Mouse (Mus musculus): ENCODE data around the gene Plac1.

Plac1 gene

DNA sequence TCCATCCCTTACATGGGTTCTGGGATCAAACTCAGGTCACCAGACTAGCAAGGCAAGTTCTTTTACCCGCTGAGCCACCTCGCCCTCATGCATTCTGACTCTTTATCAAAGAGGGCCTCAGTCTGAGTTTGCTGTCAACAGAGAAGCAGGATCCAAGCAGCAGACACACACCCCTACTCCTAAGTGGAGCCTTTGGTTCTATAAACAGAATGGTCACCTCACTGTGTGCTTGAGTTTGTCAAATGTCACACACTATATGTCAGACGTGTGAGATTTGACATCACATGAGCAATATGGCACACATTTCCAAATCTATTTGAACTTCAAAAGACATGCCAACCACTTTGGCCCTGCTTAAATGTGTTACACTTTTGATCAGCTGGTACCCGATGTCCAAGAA lies 42.2 kb downstream of the Plac1 start:
- no peak for DNase-seq (ENCODE audit: low read depth, low spot score)

DNA sequence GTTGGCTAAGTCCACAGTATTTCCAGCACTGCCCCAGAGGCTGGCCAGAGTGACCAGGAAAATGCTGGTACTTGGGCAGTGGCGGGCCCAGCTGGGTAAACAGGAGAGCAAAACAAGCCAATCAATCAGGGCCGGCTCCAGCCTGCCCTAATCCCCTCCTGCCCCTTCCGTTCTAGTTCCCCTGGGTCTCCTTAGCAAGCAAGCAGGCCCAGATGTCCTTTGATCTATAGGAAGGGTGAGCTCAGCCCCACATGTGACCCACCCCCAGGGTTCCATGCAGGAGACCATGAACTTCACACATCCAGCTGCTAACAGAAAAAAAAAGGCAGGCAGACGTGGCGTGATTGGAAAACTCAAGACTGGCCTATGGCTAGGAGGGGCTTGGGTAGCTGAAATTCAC lies 43.5 kb downstream of the Plac1 start:
- no peak for DNase-seq (ENCODE audit: low read depth, low spot score)

- no peak for DNase-seq (ENCODE audit: low read depth, low spot score)
Observed at GRCm38 (mm10) chrX:53188692-53189091, 51.2 kb downstream of the Plac1 start.

DNA sequence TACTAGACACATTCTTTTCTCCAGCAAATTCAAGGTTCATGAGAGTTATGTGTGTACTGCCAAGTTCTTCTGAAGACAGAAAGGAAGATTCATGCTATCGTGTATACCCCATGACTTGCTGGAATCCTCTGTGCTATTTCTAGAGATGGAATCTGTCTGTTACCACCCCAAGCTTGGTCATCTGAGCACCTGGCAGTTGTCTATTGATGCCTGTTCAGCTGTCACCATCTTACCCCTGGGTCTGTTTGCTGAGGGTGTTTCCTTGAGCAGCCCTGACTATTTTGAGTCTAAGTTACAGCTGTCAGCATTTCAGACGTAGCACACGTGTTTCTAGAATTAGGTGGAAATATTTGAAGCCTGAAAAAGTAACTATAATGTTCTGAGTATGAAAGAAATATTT lies 60.1 kb downstream of the Plac1 start:
- DNase-seq (ENCODE audit: low read depth, low spot score): no peak

DNA sequence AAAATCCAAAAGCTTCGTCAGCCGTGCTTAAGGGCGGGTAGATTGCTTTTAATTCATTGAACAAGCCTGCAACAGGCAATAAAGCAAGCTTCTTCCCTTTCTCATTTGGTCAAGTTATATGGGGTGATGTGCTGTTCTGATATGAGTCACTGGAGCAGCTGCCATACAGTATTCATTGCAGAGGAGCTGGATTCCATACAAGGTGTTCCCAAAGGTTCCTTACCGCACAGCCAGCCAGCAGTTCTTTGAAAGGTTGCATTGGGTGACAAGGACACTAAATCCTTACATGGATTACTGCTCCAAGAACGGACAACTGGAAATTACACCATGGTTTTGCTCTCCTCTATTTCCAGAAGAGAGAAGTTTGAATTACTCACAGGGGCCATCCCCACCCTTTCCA lies 63.6 kb downstream of the Plac1 start:
- no peak for DNase-seq (ENCODE audit: low read depth, low spot score)

- DNase-seq (ENCODE audit: low read depth, low spot score): no peak
Observed at GRCm38 (mm10) chrX:53168623-53169022, 71.3 kb downstream of the Plac1 start.

DNA sequence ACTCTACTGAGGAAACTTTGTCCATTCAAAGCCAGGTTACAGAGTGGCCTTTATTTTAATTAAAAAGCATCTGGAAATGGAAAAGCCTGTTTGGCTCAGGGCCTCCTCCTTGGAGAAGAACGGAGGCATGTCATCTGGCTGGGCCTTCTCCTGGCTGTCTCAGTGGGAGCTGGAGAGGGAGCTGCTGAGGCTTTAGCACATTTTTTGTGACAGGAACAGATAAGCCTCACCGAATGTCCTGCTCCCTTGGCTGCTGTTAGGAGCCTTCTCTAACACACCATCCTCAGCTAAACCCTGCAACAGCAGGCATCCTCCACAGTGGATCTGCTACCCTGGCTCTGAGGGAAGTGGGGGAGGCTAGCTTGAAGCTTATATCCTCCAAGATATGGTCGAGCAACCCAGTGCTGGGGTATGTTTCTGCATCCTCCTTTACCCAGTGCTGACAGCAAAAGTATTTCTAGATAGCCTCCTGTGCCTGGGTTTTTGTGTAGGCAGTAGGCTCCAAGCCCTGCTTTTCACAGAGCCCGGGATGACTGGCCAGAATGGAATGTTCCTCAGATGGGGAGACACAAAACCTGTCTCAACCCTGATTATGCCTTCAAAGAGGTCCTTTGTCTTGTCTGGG lies 72.9 kb downstream of the Plac1 start:
- no peak for DNase-seq (ENCODE audit: low read depth, low spot score)

DNA sequence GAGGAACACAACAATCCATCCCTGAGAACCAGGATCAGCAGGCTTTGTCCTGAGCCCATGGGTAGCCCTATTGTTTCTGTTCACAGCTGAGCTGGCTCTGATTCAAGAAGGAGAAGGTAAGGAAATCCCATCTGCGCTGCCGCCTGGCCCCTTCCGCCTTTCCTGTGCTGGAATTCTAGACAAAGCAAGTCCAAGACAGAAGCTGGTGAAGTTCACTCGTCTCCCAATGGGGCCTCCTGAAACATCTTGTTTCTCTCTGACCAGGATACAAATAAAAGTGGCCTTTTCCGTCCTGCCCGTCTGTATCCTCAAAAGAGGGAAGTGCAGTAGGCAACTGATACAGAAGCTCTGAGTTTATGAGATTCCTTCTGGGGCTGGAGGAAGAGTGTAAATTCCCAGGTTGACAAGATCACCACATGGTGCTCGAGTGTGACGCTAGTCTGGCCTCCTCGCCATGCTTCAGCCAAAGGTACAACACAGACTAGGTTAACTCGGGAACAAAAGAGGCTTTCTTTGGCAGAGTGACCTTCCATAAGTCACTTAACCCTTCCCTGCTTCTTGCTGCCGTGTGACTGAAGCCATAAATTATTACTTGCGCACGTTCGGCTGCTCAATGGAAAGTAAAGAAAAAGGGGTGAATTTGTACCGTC lies 73.5 kb downstream of the Plac1 start:
- no peak for DNase-seq (ENCODE audit: low read depth, low spot score)

- peak; percentile 2 for DNase-seq (ENCODE audit: low read depth, low spot score)
Observed at GRCm38 (mm10) chrX:53162589-53162988, 77.3 kb downstream of the Plac1 start.

- no peak for DNase-seq (ENCODE audit: low read depth, low spot score)
Observed at GRCm38 (mm10) chrX:53161583-53161982, 78.3 kb downstream of the Plac1 start.

DNA sequence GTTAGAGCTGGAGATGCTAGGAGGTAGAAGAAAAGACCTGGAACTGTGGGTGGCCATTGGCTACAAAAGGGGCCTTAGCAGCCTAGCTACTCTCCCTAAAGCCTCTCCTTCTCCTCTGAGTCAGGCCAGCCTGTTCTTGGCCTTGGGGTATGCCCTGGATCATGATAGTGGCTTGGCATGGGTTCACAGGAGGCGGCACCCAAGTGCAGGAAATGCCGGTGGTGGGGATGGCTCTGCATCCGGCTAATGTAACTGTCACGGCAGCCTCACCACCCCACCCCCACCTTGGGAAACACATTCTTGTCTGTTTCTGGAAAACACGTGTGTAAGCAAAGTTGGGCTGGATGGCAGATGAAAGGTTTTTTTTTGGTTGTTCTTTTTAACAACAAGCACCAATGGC lies 78.8 kb downstream of the Plac1 start:
- DNase-seq (ENCODE audit: low read depth, low spot score): no peak

GRCm38 (mm10) chrX:53148039-53148438 lies 91.9 kb downstream of the Plac1 start:
- DNase-seq (ENCODE audit: low read depth, low spot score): no peak

- DNase-seq (ENCODE audit: low read depth, low spot score): no peak
Observed at GRCm38 (mm10) chrX:53146389-53146917, 93.5 kb downstream of the Plac1 start.

DNA sequence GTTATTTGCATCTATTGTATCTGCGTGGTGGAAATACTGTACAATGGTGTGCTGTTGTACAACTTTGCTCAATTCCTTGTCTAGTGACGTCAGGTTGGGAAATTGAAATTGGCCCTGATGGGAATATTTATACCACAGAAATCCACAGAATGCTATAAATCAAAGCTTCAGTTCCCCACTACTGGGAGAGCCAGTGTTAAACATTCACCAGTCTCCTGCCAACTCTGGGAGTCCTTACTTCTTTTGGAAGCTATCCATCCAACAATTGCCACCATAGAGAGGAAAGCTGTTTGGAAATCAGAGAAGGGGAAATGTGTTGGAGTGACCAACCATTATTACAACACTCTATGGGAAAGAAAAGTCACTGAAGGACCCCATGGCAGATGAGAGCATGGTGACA lies 100.3 kb downstream of the Plac1 start:
- no peak for DNase-seq (ENCODE audit: low read depth, low spot score)

- no peak for DNase-seq (ENCODE audit: low read depth, low spot score)
Observed at GRCm38 (mm10) chrX:53137066-53137465, 102.8 kb downstream of the Plac1 start.

DNA sequence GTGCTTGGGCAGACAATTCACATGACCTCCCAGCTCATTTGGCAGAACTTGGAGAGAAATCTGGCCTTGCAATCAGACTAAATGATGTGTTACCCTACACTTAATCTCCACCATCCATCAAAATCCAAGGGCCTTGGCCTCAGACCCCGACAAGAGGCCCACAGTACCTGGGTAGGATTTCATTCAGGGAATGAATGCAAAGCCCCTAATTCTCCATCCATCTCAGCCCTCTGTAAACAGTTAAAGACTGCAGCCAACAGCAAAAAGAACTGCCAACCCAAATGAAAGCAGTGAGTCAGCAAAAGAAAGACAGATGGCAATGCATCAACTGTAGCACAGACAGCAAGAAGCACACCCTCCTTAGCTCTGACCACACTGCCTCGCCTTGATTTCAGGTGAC lies 110.4 kb downstream of the Plac1 start:
- no peak for DNase-seq (ENCODE audit: low read depth, low spot score)

DNA sequence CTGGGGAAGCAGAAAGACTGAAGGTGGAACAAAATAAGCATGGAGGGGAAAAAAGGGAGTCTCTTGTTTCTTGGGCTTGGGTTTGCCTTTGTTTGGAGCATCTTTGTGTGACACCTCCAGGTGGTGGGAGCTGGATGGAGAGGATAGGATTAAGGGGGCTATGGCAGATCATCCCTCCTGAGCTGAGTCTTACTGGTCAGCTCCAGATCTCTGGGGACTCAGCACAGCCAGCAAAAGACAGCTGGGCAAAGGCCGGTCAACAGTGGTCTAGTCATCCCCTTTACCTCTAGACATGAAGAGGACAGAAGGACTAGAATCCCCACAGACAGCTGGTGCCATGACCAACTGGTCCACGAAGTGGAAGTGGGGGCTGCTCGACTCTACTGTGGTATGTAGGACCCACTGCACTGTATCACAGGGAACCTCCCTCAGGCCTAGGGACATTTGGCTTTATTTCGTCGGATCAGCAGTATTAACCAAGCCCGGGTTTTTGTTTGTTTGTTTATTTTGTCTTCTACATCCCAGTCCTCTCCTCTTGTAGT lies 113.3 kb downstream of the Plac1 start:
- no peak for DNase-seq (ENCODE audit: low read depth, low spot score)

GRCm38 (mm10) chrX:53125838-53126467 lies 114.0 kb downstream of the Plac1 start:
- no peak for DNase-seq (ENCODE audit: low read depth, low spot score)

- no peak for DNase-seq (ENCODE audit: low read depth, low spot score)
Observed at GRCm38 (mm10) chrX:53123562-53123961, 116.3 kb downstream of the Plac1 start.

DNA sequence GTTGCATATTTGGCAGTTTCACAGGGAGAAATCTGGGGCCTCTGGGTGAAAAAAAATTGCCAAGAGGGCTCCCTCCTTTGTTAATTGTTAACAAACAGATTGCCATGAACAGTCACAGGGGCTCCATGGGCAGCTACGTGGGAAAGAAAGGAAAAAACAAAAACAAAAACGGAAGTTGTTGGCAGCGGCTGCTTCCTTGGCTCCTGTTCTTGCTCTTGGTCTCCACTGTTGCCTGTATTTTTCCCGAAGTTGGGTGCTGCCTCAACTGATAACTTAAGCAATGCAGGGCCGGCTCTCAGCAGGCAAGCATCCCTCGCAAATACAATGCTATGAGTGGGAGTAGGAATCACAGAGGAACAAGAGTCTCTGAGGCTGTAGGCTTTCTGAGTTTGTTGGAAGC lies 121.3 kb downstream of the Plac1 start:
- DNase-seq (ENCODE audit: low read depth, low spot score): no peak

GRCm38 (mm10) chrX:53118019-53118418 lies 121.9 kb downstream of the Plac1 start:
- no peak for DNase-seq (ENCODE audit: low read depth, low spot score)

- DNase-seq (ENCODE audit: low read depth, low spot score): no peak
Observed at GRCm38 (mm10) chrX:53114994-53115393, 124.9 kb downstream of the Plac1 start.

- no peak for DNase-seq (ENCODE audit: low read depth, low spot score)
Observed at GRCm38 (mm10) chrX:53110142-53110541, 129.8 kb downstream of the Plac1 start.
